Mouse (Mus musculus) kidney, adult 2 months (tissue): ENCODE measurements around the gene 4921517D22Rik.

Source experiments
- CTCF ChIP-seq: fragments of 200-500 bp; conservative IDR thresholded peaks from 2 replicates; pipeline ENCODE4 v1.5.1; 2011; ENCODE audit warnings: low read depth, mild to moderate bottlenecking, control low read depth, low read length, moderate library complexity, mixed read lengths; ENCODE audit not compliant: insufficient read depth, insufficient read length
- POLR2A ChIP-seq: fragments of 200-500 bp; IDR thresholded peaks from one replicate; pipeline ENCODE4 v1.6.1; 2011; ENCODE audit warnings: low read depth, low read length, control low read depth

DNA sequence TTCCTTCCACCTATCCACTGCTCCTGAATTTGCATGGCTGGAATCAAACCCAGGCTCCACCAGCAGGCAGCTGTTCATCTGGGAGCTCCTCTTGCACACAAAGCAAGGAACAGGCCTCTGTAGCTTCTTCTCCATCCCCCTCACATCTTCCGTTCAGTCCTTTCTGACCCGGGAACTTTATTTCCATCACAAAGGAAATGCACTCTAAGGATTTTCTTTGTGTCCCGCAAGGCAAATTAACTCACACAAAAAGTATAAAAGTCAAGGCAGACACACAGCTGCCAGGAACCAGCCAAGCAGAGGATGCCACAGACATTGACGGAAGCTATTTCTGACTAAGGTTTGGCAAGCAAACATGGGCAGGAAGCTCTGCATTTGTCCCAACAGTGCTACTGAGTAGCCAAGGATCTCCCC, 36.9 kb downstream of the 4921517D22Rik start:
- no peak for TF ChIP-seq POLR2A
- no peak for TF ChIP-seq CTCF
